Mouse (Mus musculus): ENCODE data around the gene Ascl2. TPM values are rescaled to one million over a fixed set of nuclear protein-coding genes. Genes with fewer than 3 reads are reported as not detected.
A peak's percentile ranks its signal among the peaks of the same experiment; 100 is the strongest.

The Ascl2 gene
- total RNA-seq, 1 experiment from 2014 or later: 0.23 TPM

- ATAC-seq (ENCODE audit: extremely low read depth, insufficient number of reproducible peaks, low FRiP score, poor library complexity, severe bottlenecking): no peak
These were observed 39.5 kb downstream of the Ascl2 start for GRCm38 (mm10) chr7:142929516-142929915.

DNA sequence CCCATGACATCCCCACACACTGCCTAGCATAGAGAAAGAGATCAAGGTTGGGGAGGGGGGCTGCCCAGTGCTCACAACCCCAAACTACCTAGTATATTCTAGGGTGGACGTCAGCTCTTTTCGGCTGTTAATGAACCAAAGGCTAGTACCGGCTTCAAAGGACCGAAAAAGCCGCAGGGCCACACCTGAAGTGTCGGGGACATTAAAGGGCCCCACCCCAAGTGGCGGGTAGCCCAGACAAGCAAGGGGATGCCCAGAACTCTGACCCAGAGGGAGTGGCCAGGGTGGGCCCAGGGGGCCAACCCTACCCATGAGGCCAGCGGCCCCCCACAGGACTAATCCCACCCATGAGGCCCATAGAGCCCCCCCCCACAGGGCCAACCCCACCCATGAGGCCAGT, 41.8 kb downstream of the Ascl2 start:
- ATAC-seq (ENCODE audit: extremely low read depth, insufficient number of reproducible peaks, low FRiP score, poor library complexity, severe bottlenecking): no peak

DNA sequence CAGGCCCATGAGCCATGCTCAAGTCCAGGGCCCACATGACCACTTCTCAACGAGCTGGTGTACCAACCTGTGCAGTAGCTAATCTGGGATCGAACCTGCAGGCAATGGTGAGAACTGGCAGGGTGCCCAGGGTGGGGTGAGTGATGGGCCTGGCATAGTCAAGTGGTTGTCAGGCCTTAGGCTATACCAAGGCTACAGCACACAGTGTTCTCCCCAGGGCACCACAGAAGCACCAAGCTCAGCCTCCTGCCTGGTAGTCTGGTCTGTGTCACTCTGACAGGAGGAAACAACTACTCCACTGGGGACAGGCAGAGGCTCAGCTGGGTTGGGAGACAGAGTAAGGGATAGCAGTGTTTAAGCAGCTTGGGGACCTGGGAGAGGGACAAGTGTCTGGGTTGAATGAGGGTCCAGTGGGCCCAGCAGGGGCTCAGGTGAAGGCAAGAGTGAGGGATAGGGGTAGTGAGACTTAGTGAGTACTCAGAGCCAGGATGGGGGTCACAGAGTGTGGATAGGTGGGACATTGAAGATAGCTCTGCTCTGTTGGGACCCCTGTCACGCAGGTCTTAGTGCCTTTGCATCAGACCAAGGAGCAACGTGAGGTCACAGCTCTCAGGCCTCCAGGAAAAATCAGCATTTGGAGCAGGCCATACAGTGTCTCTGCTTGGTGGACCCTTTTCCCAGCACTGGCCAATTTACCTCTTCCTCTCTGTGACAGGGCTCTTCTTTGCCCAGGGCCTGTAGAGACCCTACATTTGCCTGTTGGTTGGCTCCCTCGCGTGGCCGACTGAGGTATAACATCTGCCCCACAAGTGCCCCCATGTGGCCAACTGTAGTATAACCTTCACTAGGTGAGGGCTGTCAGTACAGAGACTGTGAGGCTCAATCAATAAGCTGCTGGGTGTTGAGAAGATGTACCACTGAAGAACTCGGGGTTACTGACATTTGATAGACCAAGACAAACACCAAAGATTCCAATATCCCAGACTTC, 50.1 kb downstream of the Ascl2 start:
- ATAC-seq (ENCODE audit: extremely low read depth, insufficient number of reproducible peaks, low FRiP score, poor library complexity, severe bottlenecking): peak; percentile 86

DNA sequence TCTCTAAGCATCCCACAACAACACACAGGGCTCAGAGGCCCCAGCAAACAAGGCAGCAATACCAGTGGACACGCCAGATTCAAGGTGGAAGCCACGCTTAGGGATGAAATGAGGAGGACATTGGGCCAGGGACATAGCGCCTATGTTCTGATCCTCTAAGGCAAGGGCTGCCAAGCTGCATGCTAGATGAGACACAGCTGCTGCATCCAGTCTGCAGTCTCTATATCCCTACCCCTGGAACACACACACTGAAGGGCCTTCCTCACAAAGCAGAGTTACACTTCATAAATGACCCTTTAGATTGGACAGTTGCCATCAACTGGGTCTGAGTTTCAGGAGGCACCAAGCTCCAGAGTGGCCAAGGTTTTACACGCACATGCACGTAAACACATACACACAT, 51.4 kb downstream of the Ascl2 start:
- ATAC-seq (ENCODE audit: extremely low read depth, insufficient number of reproducible peaks, low FRiP score, poor library complexity, severe bottlenecking): no peak

Other genes starting within 250 kb of the Ascl2 start
- not detected in 2 replicates for gene Ins2, start 225.9 kb downstream of the Ascl2 start, total RNA-seq (2017)
- gene Th, start 38.1 kb downstream of the Ascl2 start, total RNA-seq (2017): not detected in 2 replicates
- gene Tspan32, start 35.8 kb upstream of the Ascl2 start, total RNA-seq (2017): 124 and 132 TPM in 2 replicates
- 133 and 141 TPM in 2 replicates for gene Cd81, start 83.5 kb upstream of the Ascl2 start, total RNA-seq (2017)
- 11.7 and 11.9 TPM in 2 replicates for gene Tssc4, start 100.0 kb upstream of the Ascl2 start, total RNA-seq (2017)
- not detected in 2 replicates for gene Trpm5, start 125.4 kb upstream of the Ascl2 start, total RNA-seq (2017)
- gene Kcnq1, start 137.1 kb upstream of the Ascl2 start, total RNA-seq (2017): not detected in 2 replicates